Mouse (Mus musculus) liver, embryonic 14.5 days (tissue): ENCODE measurements around the gene Map1lc3b.

Experiments used
- CTCF ChIP-seq: IDR thresholded peaks from 2 replicates; pipeline ENCODE4 v1.5.1; 2016; ENCODE audit warnings: antibody characterized with exemption, low read depth, control low read depth
- EP300 ChIP-seq: IDR thresholded peaks from 2 replicates; pipeline ENCODE4 v1.6.1; 2016; ENCODE audit warnings: antibody characterized with exemption, low read depth

GRCm38 (mm10) chr8:121562941-121563351 is 27.2 kb upstream of the Map1lc3b start:
- TF ChIP-seq CTCF: no peak
- no peak for TF ChIP-seq EP300
